Mouse (Mus musculus): ENCODE results near the gene Cmip.

Cmip gene

DNA sequence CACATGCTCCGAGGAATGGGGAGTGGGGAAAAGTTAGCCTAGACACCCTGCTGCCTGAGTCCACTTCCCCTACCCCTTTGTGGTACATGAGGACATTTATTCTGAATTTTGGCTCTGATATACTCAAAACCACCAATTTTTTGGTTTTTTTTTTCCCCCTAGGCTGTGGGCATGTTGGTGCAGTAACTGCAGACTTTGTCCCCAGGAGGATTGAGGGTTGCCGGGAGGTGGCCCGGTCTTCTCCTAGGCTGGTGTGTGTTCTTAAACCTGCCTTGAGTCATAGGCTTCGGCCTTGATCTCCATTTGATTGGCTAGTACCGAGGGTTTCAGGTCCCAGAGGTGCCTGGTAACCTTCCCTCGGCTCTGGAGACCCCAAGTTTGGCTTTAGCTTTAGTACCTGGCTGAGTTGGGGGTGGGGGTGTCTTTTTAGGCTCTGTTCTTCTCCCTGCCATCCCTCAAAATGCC, 1.7 kb downstream of the Cmip start:
- no peak for DNase-seq

DNA sequence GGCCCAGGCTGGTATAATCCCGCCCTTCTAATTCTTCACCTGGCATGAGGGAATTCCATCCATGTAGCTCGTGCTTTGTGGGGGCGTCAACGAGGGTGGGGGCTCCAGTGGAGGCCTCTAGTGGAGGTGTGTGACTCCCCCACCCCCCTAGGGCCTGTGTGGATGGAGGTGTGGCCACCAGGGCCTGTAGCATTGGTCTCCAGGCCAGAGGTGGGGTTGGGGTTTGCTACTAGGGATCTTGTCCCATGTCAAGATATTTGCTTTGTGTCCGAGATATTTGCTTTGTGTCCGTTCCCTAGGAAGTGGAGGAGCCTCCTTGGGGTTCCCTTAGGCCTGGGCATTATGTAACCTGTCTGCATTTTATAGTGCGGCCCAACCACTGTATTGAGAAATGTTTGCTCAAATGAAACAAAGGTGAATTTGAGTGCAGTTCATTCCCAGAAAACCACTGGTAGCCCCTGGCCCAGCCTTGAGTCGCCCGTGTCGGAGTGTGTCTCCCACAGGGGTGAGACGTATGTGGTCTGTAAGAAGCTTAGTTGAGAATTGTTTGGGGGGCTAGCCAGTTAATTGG, 2.7 kb downstream of the Cmip start:
- DNase-seq: peak in 1 of 2 experiments; percentile 33

DNA sequence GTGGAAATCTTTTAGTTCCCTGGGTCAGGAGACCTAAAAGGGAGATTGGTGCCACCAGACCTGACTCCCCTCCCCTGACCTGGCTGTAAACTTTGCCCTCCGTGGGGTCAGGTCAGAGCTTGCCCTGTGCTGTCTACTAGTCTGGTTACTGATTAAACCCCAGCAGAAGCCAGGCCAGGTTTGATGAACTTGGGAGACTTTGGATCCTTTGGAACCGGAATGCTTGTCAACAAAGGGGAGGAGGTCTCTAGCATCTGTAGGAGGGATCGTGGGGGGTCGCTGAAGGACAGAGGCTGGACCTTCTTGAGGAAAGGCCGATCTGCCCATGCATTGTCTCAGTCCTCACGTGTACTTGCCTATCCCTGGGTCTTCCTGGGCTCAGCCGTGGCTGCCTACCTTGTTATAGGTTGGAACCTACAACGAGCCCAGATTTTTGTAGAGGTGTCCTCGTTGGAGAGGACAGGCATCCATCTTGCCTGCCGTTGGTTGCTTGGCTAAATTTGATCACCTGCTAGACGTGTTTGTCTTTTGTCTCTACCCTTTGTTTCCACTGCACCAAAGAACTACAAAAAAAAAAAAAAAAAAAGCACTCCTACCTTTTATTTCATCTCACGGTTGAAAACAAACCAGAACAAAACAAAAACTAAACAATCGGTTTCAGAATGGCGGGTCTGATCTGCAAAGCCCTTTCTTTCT, 3.5 kb downstream of the Cmip start:
- no peak for DNase-seq

GRCm38 (mm10) chr8:117260930-117261475, 4.1 kb downstream of the Cmip start:
- DNase-seq: no peak

DNA sequence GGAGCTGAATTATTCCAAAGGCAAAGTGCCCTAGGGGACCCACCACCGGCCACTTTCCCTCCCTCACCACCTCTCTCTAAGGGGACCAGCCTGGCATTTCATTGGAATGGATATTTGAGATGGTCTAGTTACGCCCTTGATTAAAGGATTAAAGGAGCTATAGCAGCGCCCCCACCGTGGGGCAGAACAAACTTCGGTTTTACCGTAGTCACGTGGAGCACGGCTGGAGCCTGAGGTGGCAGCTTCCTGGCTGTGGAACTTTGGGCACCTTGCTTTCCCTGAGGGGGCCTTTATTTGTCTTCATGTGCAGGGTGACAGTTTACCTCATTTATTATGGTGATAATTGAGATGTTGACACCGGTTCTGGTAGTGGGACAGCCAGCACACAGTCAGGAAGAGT, 4.8 kb downstream of the Cmip start:
- no peak for DNase-seq

DNA sequence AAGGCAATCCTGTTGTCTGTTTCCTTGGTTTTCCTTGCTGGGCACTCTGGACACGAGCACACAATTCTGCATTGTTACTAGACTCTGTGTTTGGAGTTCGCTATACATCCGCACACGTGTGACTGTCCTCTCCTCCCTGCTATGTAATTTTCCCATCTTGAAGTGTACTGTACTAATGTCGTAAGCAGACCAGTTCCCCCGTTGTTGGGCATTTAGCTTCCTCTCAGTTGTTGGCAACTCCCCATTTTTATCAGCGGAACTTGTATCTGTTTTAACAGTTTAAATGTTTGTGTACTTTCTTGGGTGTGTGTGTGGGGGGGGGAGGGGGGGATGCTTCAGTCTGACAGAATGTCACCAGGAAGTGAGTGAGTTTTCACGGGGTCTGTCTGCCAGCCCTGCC, 5.8 kb downstream of the Cmip start:
- DNase-seq: no peak

GRCm38 (mm10) chr8:117263442-117263841, 6.6 kb downstream of the Cmip start:
- no peak for DNase-seq

DNA sequence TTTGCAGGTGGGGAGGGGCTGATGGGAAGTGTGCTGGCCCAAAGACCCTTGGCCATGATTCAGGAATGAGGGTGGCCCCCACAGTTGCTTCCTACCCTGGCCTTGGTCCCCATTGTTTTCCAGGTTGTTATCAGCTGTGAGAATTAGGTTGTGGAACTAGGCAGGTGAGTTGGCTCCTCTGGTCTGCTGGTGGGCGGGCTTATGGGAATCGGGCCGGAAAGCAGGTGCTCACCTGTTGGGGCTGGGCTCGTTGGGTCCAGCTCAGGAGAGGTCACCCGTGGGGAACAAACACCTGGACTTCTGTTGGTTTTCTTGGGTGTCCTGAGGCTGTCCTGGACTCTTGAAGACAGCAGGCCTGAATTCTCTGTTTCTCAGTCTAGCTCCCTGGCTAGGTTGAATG, 8.2 kb downstream of the Cmip start:
- no peak for DNase-seq

GRCm38 (mm10) chr8:117267403-117268129, 10.7 kb downstream of the Cmip start:
- no peak for DNase-seq

DNA sequence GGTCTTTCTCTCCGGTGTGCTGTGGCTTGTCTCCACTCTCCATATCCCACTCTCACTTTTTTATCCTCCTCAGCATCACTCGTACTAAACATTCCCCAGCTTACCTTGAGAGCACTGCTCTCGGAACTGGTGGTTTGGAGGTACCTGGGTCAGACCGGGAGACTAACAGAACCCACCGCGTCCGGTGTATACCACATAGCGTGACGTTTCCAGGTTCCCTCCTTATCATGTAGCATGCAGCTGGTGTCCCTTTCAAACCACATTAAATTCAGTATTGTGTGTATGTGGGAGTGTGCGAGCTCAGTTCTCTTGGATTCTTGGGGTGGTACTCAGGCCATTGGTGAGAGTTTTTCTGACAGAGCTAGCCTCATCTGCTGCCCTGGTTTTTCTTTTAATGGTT, 21.4 kb downstream of the Cmip start:
- DNase-seq: no peak

DNA sequence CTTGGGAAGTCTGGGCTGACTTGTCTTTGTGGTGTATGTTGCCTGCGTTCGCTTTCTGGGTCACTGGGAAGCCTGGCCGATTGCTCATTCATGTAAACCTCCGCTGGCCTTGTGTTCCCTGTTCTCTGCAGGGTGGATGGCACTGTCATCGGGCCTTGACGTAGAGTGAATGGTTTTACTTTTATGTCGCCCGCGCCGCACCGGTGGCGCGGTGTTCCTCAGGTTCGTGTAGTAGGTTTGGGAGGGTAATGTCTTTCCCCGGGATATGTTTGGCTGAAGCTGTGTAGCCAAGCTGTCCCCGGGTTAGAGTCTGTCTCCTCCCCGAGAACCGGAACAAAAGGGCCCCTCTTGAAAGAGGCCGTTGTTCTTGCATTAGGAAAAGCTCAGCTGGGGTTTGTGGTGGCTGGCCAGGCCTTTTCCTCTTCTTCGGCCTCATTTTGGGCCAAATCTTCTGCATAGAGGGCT, 21.8 kb downstream of the Cmip start:
- DNase-seq: peak; percentile 50 to 60

- DNase-seq: no peak
Observed at GRCm38 (mm10) chr8:117280488-117280887, 23.6 kb downstream of the Cmip start.

DNA sequence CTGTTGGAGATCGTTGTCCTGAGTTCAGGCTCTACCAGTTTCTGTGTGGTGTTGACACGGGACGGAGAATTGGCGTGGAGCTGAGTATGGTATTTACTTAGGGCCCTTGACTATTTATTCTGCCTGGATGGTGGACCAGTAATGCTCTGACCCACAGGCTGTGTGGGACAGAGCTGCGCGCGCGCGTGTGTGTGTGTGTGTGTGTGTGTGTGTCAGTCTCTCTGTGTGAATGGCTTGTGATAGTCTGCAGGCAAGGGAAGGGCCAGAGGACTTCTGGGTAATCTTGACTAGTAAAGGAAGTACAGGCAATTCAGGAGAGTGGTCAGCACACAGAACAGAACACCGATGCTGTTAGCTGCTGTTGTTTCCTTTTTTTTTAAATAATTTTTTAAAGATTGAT, 24.8 kb downstream of the Cmip start:
- DNase-seq: no peak

- DNase-seq: no peak
Observed at GRCm38 (mm10) chr8:117282141-117282950, 25.5 kb downstream of the Cmip start.

- DNase-seq: no peak
Observed at GRCm38 (mm10) chr8:117284768-117285484, 28.1 kb downstream of the Cmip start.

DNA sequence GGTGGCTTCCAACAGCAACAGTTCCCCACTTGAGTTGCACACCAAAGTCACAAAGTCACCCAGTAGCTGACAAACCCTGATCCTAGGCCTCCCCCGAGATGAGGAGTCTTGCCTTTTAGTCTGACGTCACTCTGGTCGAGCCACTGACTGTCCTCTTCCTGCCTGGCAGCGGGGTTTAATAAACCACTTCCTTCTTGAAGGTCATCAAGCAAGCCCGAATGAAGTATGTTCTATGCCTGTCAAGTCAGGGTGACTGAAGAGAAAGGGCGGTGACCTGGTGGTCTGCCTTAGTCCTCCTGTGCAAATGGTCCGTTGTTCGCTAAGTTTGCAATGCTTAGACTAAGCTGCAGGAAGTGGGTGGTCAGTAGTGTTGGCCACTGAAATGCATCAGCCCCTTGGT, 31.1 kb downstream of the Cmip start:
- no peak for DNase-seq

DNA sequence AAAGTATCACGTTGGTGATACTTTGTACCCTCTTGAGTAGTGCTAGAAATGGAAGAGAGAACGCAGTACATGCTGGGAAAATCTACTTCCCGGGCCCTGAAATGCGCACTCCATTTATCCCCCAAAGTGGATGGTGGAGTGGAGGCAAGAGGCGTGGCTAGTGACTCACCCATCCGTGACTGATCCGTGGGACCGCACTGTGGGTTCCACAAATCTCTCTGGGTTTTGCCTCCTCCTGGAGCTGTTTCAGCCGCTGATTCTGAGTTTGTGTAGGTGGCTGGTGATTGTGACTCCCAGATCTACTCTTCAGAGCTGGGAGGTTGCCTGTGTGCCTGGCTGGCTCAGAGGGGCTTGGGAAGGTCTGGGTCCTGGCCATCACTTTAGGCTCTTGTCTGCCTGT, 32.2 kb downstream of the Cmip start:
- DNase-seq: no peak

DNA sequence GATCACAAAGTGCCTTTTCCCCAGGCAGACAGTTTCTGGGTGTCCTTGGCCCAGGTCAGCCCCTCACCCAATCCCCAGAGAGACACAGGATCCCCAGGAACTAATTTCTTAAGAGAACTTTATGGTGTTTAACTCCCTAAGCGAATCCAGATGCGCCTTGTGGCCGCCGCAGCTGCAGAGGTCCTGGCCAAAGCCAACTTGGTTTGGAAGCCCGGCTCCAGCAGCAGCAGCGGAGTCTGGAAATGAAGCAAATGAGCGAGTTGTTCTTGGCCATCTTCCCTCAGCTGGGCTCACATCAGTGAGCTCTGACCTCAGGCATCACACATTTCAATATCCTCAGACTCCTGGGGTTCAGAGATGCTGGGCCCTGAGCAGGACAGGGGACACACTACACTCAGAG, 33.6 kb downstream of the Cmip start:
- no peak for DNase-seq

DNA sequence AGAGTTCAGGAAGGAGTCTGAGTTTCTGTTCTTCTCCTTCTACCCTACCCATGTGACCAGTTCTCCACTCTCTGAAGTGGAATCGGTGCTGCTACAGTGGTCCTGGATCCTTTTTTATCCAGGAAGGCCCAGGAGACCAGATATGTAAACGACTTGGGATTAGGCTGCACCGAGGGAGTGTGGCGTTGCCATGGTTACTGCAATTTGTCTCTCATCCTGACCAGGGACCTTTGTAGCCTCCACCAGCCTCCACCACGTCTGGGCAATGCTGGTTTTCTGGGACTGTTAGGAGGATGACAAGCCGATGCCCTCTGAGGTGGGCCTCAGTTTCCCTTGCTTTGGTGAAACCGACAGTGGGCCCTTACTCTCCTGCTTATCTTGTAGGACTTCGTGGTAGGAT, 35.4 kb downstream of the Cmip start:
- no peak for DNase-seq

DNA sequence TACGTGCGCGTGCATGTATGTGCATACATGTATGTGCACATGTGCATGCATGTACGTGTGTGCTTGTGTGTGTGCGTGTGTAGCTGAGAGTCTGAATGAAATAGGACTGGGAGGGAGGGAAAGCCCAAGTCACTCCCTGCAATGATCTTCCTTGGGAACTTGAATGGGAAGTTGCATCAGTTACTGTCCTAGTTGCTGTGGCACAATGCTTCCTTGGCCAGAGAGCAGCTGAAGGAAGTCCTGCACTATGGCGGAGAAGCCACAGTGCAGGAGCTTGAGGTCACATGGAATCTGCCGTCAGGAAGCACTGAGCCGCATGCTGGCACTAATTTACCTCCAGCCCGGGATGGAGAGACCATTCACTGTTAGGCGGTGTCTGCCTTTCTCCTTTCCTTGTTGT, 37.9 kb downstream of the Cmip start:
- no peak for DNase-seq

DNA sequence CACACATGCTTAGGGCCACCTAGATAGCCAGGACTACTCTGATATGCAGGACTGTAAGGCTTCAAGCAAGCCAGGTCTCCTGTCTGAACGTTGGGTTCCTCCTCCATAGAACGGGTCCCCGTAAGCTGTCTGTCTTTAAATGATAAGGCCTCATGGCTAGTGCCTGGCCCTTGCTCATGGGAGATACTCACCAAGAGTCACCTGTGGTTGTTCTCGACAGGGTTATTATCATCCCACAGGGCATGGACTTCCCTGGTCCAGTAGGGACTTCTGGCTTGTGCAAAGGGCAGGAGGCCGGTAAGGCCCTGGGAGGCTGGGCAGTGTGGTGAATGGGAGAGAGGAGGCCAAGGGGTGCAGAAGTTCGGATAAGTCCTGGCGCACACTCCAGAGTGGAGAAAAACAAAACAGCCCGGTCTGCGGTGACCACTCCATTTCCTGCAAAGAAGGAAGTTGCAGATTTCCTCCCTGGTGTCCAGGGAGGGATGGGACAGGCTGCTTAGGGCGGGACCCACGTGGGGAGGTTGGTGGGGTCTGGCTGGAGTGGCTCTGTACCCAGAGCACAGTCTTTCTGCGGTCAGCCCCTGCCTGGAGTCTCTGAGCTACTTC, 41.2 kb downstream of the Cmip start:
- no peak for DNase-seq

DNA sequence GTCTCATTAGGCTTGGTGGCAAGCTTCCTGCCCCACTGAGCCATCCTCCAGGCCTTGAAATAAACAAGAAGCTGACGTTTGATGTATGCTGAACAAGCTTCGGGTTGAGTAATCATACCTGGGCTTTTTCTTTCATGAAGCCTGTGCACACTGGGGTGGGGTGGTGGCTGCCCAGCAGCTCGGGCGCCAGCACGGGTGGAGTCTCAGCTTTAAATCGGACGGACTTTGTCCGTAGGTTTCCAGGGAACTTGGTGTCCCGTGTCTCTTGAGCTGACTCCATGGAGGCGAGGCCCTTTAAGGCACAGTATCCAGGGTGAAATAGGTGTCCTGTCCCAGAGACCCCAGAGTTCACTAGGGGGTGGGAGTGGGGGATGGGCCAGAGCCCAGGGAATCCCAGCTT, 42.3 kb downstream of the Cmip start:
- no peak for DNase-seq
